Mouse (Mus musculus) neural tube, embryonic 11.5 days (tissue): Measurements from ENCODE around the gene Zfp106. TPM values are rescaled to one million over a fixed set of nuclear protein-coding genes. Genes with fewer than 3 reads are reported as not detected.

Experiments
- ATAC-seq: fragments of 200-750 bp; cut with Nextera tagmentation; 2 replicates; pipeline ENCODE4 v1.8.0; 2017; ENCODE audit warnings: moderate number of reproducible peaks, mild to moderate bottlenecking, moderate TSS enrichment, moderate library complexity; ENCODE audit not compliant: insufficient read depth, low FRiP score, low TSS enrichment
- DNase-seq: peaks from one replicate; pipeline ENCODE4 v3.0.0-alpha.2; 2015; ENCODE audit warnings: low spot score
- H3K27ac ChIP-seq: fragments of 300-500 bp; sonication (generic); 2 replicates; pipeline ENCODE4 v1.5.1; 2014; ENCODE audit warnings: low read depth, mild to moderate bottlenecking, low read length
- H3K27me3 ChIP-seq: fragments of 300-500 bp; sonication (generic); 2 replicates; pipeline ENCODE4 v1.6.1; 2014; ENCODE audit warnings: mild to moderate bottlenecking, low read length, mixed read lengths; ENCODE audit not compliant: control insufficient read depth, insufficient read depth
- H3K36me3 ChIP-seq: fragments of 300-500 bp; sonication (generic); 2 replicates; pipeline ENCODE4 v1.6.1; 2014; ENCODE audit warnings: mild to moderate bottlenecking, low read length, moderate library complexity, mixed read lengths; ENCODE audit not compliant: control insufficient read depth, insufficient read depth
- H3K4me1 ChIP-seq: fragments of 300-500 bp; sonication (generic); 2 replicates; pipeline ENCODE4 v1.6.1; 2014; ENCODE audit warnings: low read length, mixed read lengths; ENCODE audit not compliant: control insufficient read depth, insufficient read depth
- H3K4me2 ChIP-seq: fragments of 300-500 bp; sonication (generic); 2 replicates; pipeline ENCODE4 v1.6.1; 2014; ENCODE audit warnings: low read depth, mild to moderate bottlenecking, moderate library complexity
- H3K4me3 ChIP-seq: fragments of 300-500 bp; sonication (generic); 2 replicates; pipeline ENCODE4 v1.5.1; 2014; ENCODE audit warnings: low read depth, low read length
- H3K9ac ChIP-seq: fragments of 300-500 bp; sonication (generic); 2 replicates; pipeline ENCODE4 v1.6.1; 2014; ENCODE audit warnings: mild to moderate bottlenecking, low read length
- H3K9me3 ChIP-seq: fragments of 300-500 bp; sonication (generic); 2 replicates; pipeline ENCODE4 v1.6.1; 2016; ENCODE audit warnings: low read length; ENCODE audit not compliant: control insufficient read depth
- WGBS: fragments of 180-500 bp; shearing (Covaris S2); extraction: QIAGEN DNeasy Blood & Tissue Kit; methylation state at CpG from one replicate; pipeline ENCODE4 v1.1.7; 2014; 5-methylcytosine and 5-hydroxymethylcytosine counted together
- polyA plus RNA-seq: library from polyadenylated mRNA; unstranded; fragments of >200 nt; fragmentation: Nextera tagmentation; extraction: Ambion mirVana; gene quantifications from 2 replicates; pipeline ENCODE4 v1.2.1, GENCODE M21; 2014

The Zfp106 gene
- polyA plus RNA-seq, 1 experiment from 2014 or later: 63.6 TPM

GRCm38 (mm10) chr2:120529531-120529930 lies 34.1 kb downstream of the Zfp106 start:
- no peak overlapping the region for H3K4me2 ChIP-seq
- DNase-seq (no peak), ATAC-seq (no peak)
- H3K9ac ChIP-seq: no peak overlapping the region
- H3K36me3 ChIP-seq: peaks cover 11% of the 10 kb centered on the region
- H3K27ac ChIP-seq: no peak overlapping the region
- no peaks in the 10 kb centered on the region for H3K27me3 ChIP-seq
- H3K4me1 ChIP-seq: no peaks in the 10 kb centered on the region
- H3K4me3 ChIP-seq: no peak overlapping the region
- no peaks in the 10 kb centered on the region for H3K9me3 ChIP-seq

DNA sequence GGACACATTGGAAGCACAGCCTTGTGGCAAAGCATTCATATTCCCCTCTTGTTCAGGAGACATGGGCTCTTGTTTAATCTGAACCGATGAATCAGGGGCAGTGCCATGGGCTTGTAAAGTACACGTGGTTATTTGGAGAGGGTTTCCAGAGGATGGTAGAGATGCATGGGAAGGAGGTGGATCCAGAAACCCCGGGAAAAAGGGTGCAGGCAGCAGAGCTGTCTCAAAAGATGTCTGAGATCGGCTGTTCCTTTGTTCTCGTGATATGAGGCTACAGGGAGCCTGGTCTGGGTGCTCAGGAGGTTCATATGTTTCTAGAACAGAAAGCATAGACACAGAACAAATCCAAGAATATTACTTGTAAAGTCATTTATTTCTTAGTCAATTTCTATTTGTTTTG lies 36.9 kb downstream of the Zfp106 start:
- no peaks in the 10 kb centered on the region for H3K4me1 ChIP-seq
- peaks cover 17% of the 10 kb centered on the region for H3K36me3 ChIP-seq
- no peak overlapping the region for H3K4me2 ChIP-seq
- 93% methylated on average over 5 of the region's 5 CpGs for WGBS
- no peak for DNase-seq
- no peak overlapping the region for H3K27ac ChIP-seq
- no peak overlapping the region for H3K9ac ChIP-seq
- no peak overlapping the region for H3K4me3 ChIP-seq
- no peaks in the 10 kb centered on the region for H3K9me3 ChIP-seq
- no peaks in the 10 kb centered on the region for H3K27me3 ChIP-seq
- no peak for ATAC-seq

DNA sequence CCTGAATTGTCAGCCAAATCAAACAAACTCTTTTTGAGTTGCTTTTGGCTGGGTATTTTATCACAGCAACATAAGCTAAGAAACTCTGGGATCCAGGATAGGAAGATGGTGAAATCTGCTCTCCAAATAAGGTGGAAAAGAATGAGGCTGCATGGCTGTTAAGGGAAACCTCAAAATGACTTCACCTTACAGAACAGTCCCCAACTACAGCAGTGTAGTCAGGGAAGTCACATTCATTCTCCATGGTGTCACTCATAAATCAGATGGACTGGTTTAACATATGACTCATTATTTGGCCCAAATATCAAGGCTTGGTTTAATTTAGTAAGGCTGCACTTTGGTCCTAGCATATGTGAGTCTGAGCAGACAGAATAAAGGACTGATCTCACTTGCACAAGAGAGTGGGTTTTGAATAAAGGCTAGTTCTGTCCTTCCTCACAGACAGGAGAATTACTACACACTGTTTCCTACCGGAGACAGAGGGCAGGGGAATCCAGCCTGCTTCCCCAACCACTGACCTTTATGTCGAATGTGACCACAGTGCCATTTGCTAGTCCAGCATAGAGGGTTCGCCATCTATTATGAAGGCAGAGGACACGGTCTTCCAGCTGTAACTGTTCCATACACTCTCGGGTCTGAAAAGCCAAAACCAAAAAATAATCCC lies 45.0 kb downstream of the Zfp106 start:
- 88% methylated on average over 5 of the region's 5 CpGs for WGBS
- Histone ChIP-seq H3K4me3 (no peak overlapping the region), H3K36me3 (peaks cover 9% of the 10 kb centered on the region), H3K4me2 (no peak overlapping the region), H3K9me3 (no peaks in the 10 kb centered on the region), H3K4me1 (no peaks in the 10 kb centered on the region), H3K9ac (no peak overlapping the region), H3K27me3 (no peaks in the 10 kb centered on the region), H3K27ac (no peak overlapping the region)
- DNase-seq: no peak
- no peak for ATAC-seq

DNA sequence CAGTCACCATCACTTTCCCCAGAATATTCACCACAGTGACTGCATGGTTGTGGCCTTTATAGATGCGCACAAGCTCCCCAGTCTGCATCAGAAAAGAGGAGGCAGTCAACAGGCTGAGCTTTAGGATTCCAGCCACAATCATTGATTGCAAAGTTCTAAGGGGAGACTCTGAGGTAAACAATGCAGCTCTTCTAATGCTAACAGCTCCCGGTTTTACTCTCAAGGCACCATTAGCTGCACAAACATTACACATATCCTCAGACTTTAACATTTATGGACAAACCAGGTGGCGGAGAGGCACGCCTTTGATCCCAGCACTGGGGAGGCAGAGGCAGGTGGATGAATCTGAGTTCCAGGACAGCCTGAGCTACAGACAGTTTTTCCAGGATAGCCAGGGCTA lies 49.5 kb downstream of the Zfp106 start:
- H3K9ac ChIP-seq: no peak overlapping the region
- H3K27me3 ChIP-seq: no peaks in the 10 kb centered on the region
- WGBS: 93% methylated on average over 4 of the region's 4 CpGs
- no peaks in the 10 kb centered on the region for H3K9me3 ChIP-seq
- H3K27ac ChIP-seq: no peak overlapping the region
- no peak overlapping the region for H3K4me2 ChIP-seq
- peaks cover 9% of the 10 kb centered on the region for H3K36me3 ChIP-seq
- H3K4me3 ChIP-seq: no peak overlapping the region
- no peaks in the 10 kb centered on the region for H3K4me1 ChIP-seq
- DNase-seq: no peak
- no peak for ATAC-seq

DNA sequence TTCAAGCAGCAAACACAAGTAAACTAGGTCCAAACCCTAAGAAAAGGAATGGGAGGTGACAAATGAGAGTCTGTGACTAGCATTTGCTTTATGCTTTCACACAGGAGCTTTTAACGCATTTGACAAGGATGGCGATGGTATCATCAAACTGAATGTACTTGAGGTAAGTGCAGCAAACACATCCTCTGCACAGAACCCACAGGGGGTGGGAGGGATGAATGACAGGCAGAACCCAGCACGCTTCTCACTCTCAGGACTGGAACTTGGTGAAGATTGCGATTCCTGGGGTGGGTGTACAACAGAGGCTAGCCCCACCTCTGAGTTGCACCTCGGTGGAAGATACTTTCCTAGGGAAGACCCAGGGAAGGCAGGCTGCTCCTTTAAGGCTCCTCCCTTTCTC lies 59.7 kb downstream of the Zfp106 start:
- H3K36me3 ChIP-seq: peaks cover 4% of the 10 kb centered on the region
- no peak for ATAC-seq

GRCm38 (mm10) chr2:120503094-120503493 lies 60.5 kb downstream of the Zfp106 start:
- 93% methylated on average over 6 of the region's 6 CpGs for WGBS
- no peak overlapping the region for H3K4me2 ChIP-seq
- DNase-seq (no peak), ATAC-seq (no peak)
- H3K4me1 ChIP-seq: no peaks in the 10 kb centered on the region
- H3K27me3 ChIP-seq: no peaks in the 10 kb centered on the region
- peaks cover 4% of the 10 kb centered on the region for H3K36me3 ChIP-seq
- no peak overlapping the region for H3K9ac ChIP-seq
- no peak overlapping the region for H3K4me3 ChIP-seq
- no peaks in the 10 kb centered on the region for H3K9me3 ChIP-seq
- no peak overlapping the region for H3K27ac ChIP-seq

More for the DNA sequence above, 59.7 kb downstream of the Zfp106 start:
- Histone ChIP-seq H3K4me2 (no peak overlapping the region), H3K27me3 (no peaks in the 10 kb centered on the region), H3K4me3 (no peak overlapping the region), H3K27ac (no peak overlapping the region), H3K9ac (no peak overlapping the region), H3K4me1 (no peaks in the 10 kb centered on the region), H3K9me3 (no peaks in the 10 kb centered on the region)
- no peak for DNase-seq
- 87% methylated on average over 5 of the region's 5 CpGs for WGBS

DNA sequence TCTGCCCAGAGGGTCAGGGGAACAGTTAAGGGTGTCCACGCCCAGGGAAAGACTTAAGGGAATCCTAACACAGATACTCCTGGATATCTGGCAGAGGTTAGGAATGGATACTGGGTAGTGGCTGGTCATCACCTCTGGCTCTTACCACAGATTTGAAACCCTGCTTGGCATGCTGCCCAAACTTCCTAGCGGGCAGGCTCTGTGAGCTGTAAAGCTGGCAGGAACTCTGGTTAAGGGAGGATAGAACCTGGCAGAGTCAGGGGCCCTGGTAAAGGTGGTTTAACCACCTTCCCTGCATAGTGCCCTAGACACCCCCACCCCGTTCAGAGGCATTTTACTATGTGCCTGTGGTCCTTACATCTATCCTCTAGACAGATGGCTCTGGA lies 61.0 kb downstream of the Zfp106 start:
- no peak for ATAC-seq
- Histone ChIP-seq H3K27me3 (no peaks in the 10 kb centered on the region), H3K4me3 (no peak overlapping the region), H3K27ac (no peak overlapping the region), H3K4me2 (no peak overlapping the region), H3K9me3 (no peaks in the 10 kb centered on the region), H3K9ac (no peak overlapping the region), H3K4me1 (no peaks in the 10 kb centered on the region), H3K36me3 (peaks cover 4% of the 10 kb centered on the region)
- DNase-seq: no peak
- WGBS: 88% methylated on average over 3 of the region's 3 CpGs

DNA sequence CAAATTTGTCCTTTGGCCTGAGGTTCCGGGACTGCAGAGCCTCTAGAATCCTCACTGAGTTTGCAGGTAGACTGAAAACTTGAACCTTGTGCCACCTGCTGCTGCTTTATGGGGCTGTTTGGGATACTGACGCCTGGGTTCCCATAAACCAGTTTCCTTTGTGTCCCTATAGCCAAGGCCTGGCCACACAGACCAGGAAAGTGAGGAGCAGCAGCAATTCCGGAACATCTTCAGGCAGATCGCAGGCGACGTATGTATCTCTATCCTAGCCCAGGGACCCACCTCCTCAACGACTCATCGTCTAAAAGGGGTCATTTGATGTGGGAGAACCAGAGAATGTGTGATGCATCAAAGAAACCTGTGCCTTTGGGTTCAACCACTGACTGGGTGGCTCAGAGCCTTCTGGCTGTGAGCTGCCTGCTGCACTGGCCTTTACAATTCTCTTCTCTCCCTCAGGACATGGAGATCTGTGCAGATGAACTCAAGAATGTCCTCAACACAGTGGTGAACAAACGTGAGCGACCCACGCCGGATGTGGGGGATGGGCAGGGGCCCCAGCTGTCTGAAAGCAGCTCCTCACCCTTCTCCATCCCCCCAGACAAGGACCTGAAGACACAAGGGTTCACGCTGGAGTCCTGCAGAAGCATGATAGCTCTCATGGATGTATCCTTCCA lies 61.6 kb downstream of the Zfp106 start:
- 70% methylated on average over 13 of the region's 13 CpGs for WGBS
- Histone ChIP-seq H3K36me3 (peaks cover 4% of the 10 kb centered on the region), H3K27me3 (no peaks in the 10 kb centered on the region), H3K27ac (no peak overlapping the region), H3K4me1 (no peaks in the 10 kb centered on the region), H3K4me3 (no peak overlapping the region), H3K9ac (no peak overlapping the region), H3K9me3 (no peaks in the 10 kb centered on the region), H3K4me2 (no peak overlapping the region)
- DNase-seq (no peak), ATAC-seq (no peak)
